In the genomic region with DNA sequence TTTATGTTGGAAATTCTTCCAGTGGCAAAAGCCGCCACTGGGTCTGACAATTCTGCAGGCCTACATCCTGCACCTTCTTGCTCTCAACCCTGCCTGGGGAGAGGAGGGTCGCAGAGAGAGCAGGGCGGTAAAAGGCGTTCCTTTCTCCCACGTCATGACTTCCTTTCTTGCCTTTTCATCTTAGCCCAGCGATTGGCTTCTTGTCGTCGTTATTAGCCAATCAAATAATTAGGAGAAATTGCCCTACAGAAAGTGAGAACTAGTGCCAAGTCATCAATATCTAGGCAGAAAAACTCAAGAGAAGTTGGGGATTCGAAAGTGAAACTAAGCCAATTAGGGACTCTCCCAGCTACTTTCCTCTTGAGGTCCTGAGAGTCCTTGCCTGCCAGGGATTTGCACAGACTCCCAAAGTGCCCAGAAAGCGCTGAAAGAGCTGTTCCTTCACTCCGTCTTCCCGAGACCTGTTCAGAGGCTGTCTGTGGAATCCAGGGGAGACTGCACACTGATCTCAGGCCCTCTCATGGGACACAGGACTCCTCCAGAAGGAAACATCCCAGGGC, we compare ENCODE assay signal across 8 mouse cellular contexts. TPM values are rescaled to one million over a fixed set of nuclear protein-coding genes. Genes with fewer than 3 reads are reported as not detected.
DNase-seq lines count a peak whose midpoint lies in the region; ATAC-seq and TF ChIP-seq lines count a peak whose summit lies in the region.
"Not testable (repeated sequence)": the region's sequence is repeated elsewhere in the genome, so short reads cannot be mapped to it uniquely, and the experiment has no call there.

Gene H2-T22 (minus strand): TSS at position 138 of the 560 bp plus-strand sequence.
Gene Gm6034 (plus strand): TSS at position 352 of the 560 bp plus-strand sequence.

- intact Hi-C loops in gastrocnemius, adult 2 months (cut with DNase I), result not testable (repeated sequence)

- TF ChIP-seq CTCF in gastrocnemius, adult 2 months (IDR thresholded peaks at IDR 0.05), result not testable (repeated sequence)

- peak within 1 kb of the TSS; percentile 74 for H3K4me3 ChIP-seq in gastrocnemius, adult 2 months

- H3K27ac ChIP-seq in gastrocnemius, adult 2 months, result peak within 1 kb of the TSS; percentile 88

- DNase-seq in WW6 (ENCODE audit: low read depth, low spot score), result peak; percentile 31
- DNase-seq in gastrocnemius, adult 2 months, result peak; percentile 70
- peak; percentile 60 for DNase-seq in hindlimb bud, embryonic 11.5 days (ENCODE audit: extremely low spot score, low read depth, low spot score)
- peak; percentile 52 to 54 for DNase-seq in left cerebral cortex, adult 18-20 months (ENCODE audit: low spot score in 2 of 2)
- DNase-seq in lung, postnatal 4 days, result peak; percentile 81
- peak; percentile 16 for DNase-seq in retina, postnatal 7 days (ENCODE audit: low read depth, low spot score)
- DNase-seq in urinary bladder, postnatal 36 days (ENCODE audit: low spot score in 2 of 2), result peak; percentile 62 to 74

- ATAC-seq in common myeloid progenitor, adult 5-6 weeks (replicated peaks; ENCODE audit: low read depth, poor library complexity, severe bottlenecking), result peak; percentile 97

RNA-seq across cellular contexts. Expression of gene H2-T22, which starts in this region (rescaled TPM):
- 42.8 and 48.6 TPM in 2 replicates for total RNA-seq in common myeloid progenitor, adult 5-6 weeks (2017)
- total RNA-seq in gastrocnemius, adult 2 months (2021), result 1 to 10 TPM; 8.8 to 9.7 TPM
- 10 to 100 TPM; 18.5 to 20.8 TPM for total RNA-seq in left cerebral cortex, adult 18-20 months (2021)

RNA-seq across cellular contexts. Expression of gene Gm6034, which starts in this region (rescaled TPM):
- not detected in 2 replicates for total RNA-seq in common myeloid progenitor, adult 5-6 weeks (2017)
- total RNA-seq in gastrocnemius, adult 2 months (2021), result not detected
- total RNA-seq in left cerebral cortex, adult 18-20 months (2021), result not detected

Comparison
In these comparisons a context has a peak if more than half of its experiments do, and no peak if none do; other contexts are left out.
1. Peak in every context shown above with its lines: DNase-seq, ATAC-seq, H3K4me3 ChIP-seq and H3K27ac ChIP-seq.
2. DNase-seq: peak in every context shown above with its lines; median percentile 81 in lung, postnatal 4 days; 70 in gastrocnemius, adult 2 months; 68 in urinary bladder, postnatal 36 days; 60 in hindlimb bud, embryonic 11.5 days; 53 in left cerebral cortex, adult 18-20 months; 31 in WW6; 16 in retina, postnatal 7 days.